Mouse (Mus musculus): Measurements from ENCODE around the gene Fam114a1. TPM values are rescaled to one million over a fixed set of nuclear protein-coding genes. Genes with fewer than 3 reads are reported as not detected.

Gene Fam114a1
- polyA plus RNA-seq, 1 experiment = 6.1 TPM

- Histone ChIP-seq H3K27me3 (ENCODE audit: control insufficient read depth, insufficient read depth, low read length) (no peaks in the 10 kb centered on the region), H3K4me3 (ENCODE audit: extremely low read depth, insufficient read depth, insufficient read length) (no peak overlapping the region), H3K27ac (ENCODE audit: insufficient read depth, low read length) (no peak overlapping the region), H3K36me3 (ENCODE audit: control insufficient read depth, insufficient read depth, low read length) (peaks cover 17% of the 10 kb centered on the region), H3K4me1 (ENCODE audit: control insufficient read depth, insufficient read depth, insufficient read length) (no peaks in the 10 kb centered on the region)
- DNase-seq (ENCODE audit: low read depth in 1 of 2, low spot score in 2 of 2) = no peak
- 86% methylated on average over 9 of the region's 9 CpGs for WGBS
- no peak for TF ChIP-seq CTCF (IDR thresholded peaks at IDR 0.05; ENCODE audit: extremely low read depth, insufficient read depth, insufficient read length, insufficient replicate concordance)
- no peak for TF ChIP-seq POLR2A (IDR thresholded peaks at IDR 0.05; ENCODE audit: low read depth, low read length)
Observed at GRCm38 (mm10) chr5:65079881-65080280, 110.0 kb downstream of the Fam114a1 start.

DNA sequence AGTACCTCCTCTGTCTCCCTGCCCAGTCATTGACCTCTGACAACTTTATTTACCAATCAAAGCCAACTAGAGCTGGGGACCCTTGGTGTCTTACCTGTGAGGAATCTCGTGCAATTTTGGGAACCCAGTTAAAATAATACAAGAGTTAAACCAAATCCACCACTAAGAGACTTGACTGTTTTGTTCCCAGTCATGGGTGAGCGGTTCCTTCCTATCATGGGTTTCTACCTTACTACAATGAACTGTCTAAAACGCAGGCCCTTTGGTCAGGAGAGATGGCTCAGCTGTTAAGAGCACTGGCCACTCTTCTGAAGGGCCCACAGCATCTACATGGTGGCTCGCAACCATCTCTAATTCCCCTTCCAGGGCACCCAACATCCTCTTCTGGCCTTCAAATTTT is 112.0 kb downstream of the Fam114a1 start:
- 88% methylated on average over 4 of the region's 4 CpGs for WGBS
- H3K27me3 ChIP-seq (ENCODE audit: control insufficient read depth, insufficient read depth, low read length) = no peaks in the 10 kb centered on the region

DNA sequence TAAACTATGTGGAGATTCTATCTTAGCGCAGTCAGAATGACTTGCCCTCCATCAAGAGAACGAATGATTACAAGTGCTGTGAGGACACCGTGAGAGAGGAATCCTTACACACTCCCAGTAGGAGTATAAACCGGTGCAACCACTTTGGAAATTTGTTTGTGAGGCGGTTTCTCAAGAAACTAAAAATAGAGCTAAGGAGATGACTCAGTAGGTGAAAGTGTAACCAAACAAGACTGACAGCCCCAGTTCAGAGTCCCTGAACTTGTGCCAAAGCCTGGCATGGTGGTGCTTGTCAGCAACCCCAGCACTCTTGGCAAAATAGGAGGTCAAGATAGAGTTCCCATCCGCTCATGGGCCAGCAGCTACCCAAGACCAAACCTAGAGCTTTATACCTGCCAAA is 116.7 kb downstream of the Fam114a1 start:
- Histone ChIP-seq H3K36me3 (ENCODE audit: control insufficient read depth, insufficient read depth, low read length) (no peaks in the 10 kb centered on the region), H3K4me3 (ENCODE audit: extremely low read depth, insufficient read depth, insufficient read length) (no peak overlapping the region), H3K27ac (ENCODE audit: insufficient read depth, low read length) (no peak overlapping the region), H3K4me1 (ENCODE audit: control insufficient read depth, insufficient read depth, insufficient read length) (no peaks in the 10 kb centered on the region), H3K27me3 (ENCODE audit: control insufficient read depth, insufficient read depth, low read length) (no peaks in the 10 kb centered on the region)
- 67% methylated on average over 6 of the region's 6 CpGs for WGBS
- TF ChIP-seq CTCF (IDR thresholded peaks at IDR 0.05; ENCODE audit: extremely low read depth, insufficient read depth, insufficient read length, insufficient replicate concordance) (no peak), POLR2A (IDR thresholded peaks at IDR 0.05; ENCODE audit: low read depth, low read length) (no peak)
- no peak for DNase-seq (ENCODE audit: low read depth in 1 of 2, low spot score in 2 of 2)

More for the DNA sequence above, 112.0 kb downstream of the Fam114a1 start:
- H3K36me3 ChIP-seq (ENCODE audit: control insufficient read depth, insufficient read depth, low read length) = peaks cover 15% of the 10 kb centered on the region
- H3K4me3 ChIP-seq (ENCODE audit: extremely low read depth, insufficient read depth, insufficient read length) = no peak overlapping the region
- TF ChIP-seq CTCF (IDR thresholded peaks at IDR 0.05; ENCODE audit: extremely low read depth, insufficient read depth, insufficient read length, insufficient replicate concordance) (no peak), POLR2A (IDR thresholded peaks at IDR 0.05; ENCODE audit: low read depth, low read length) (no peak)
- no peaks in the 10 kb centered on the region for H3K4me1 ChIP-seq (ENCODE audit: control insufficient read depth, insufficient read depth, insufficient read length)
- H3K27ac ChIP-seq (ENCODE audit: insufficient read depth, low read length) = no peak overlapping the region
- no peak for DNase-seq (ENCODE audit: low read depth in 1 of 2, low spot score in 2 of 2)

DNA sequence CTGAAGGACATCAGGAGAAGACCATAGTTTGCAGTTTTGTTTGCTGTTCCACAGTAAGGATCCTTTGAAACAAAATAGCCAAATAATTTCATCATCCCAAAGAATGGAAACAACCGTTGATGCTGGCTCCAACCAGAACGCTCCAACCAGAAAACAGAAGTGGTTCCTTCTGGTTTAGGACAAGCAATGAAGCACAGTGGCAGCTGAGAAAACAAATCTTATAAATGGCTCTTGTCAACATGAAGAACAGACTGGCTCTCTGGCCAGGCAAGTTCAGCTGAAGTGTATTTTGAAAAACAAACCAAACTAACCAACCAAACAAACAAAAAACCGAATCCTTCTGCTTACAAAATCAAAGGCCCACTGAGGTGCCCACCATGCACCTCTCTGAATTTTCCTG is 119.8 kb downstream of the Fam114a1 start:
- 72% methylated on average over 3 of the region's 3 CpGs for WGBS
- H3K27me3 ChIP-seq (ENCODE audit: control insufficient read depth, insufficient read depth, low read length) = no peaks in the 10 kb centered on the region
- H3K4me1 ChIP-seq (ENCODE audit: control insufficient read depth, insufficient read depth, insufficient read length) = no peaks in the 10 kb centered on the region
- TF ChIP-seq CTCF (IDR thresholded peaks at IDR 0.05; ENCODE audit: extremely low read depth, insufficient read depth, insufficient read length, insufficient replicate concordance) (no peak), POLR2A (IDR thresholded peaks at IDR 0.05; ENCODE audit: low read depth, low read length) (no peak)
- no peaks in the 10 kb centered on the region for H3K36me3 ChIP-seq (ENCODE audit: control insufficient read depth, insufficient read depth, low read length)
- no peak for DNase-seq (ENCODE audit: low read depth in 1 of 2, low spot score in 2 of 2)
- H3K4me3 ChIP-seq (ENCODE audit: extremely low read depth, insufficient read depth, insufficient read length) = no peak overlapping the region
- no peak overlapping the region for H3K27ac ChIP-seq (ENCODE audit: insufficient read depth, low read length)

DNA sequence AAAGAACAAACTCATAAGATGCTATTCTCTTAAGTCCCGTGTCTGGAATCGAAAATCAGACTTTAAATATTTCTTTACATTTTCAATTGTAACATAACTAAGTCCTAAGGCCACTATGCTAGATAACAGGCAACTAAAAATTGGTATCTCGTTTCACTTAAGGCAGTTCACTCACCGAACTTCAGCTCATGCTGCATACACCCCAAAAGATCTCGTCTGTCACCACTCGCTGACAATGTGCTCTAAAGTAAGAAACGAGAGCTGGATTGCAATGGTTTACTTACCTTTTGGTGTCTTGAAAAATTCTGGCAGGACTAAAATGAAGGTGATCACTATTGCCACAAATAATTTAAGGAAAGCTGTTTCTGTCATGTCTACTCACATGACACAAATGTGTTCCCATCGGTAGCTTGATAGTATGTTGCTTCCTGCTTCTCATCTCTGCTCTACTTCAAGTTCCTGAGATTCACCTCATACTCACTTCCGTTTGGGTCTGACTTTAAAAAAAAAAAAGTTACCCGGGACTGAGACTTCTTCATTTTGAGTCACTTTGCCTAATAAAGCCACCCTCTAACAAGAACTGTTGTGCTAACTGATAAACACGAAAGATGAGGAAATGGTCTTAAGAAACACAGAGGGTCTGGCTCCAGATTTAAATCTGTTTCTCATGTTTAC is 121.5 kb downstream of the Fam114a1 start:
- Histone ChIP-seq H3K27ac (ENCODE audit: insufficient read depth, low read length) (peak overlapping the region; percentile 54; the same call in 1 of the 2 replicates), H3K4me3 (ENCODE audit: extremely low read depth, insufficient read depth, insufficient read length) (peak overlapping the region; percentile 46)
- peak in 1 of 2 experiments; percentile 54 for DNase-seq (ENCODE audit: low read depth in 1 of 2, low spot score in 2 of 2)

More for the DNA sequence above, 121.5 kb downstream of the Fam114a1 start:
- no peaks in the 10 kb centered on the region for H3K36me3 ChIP-seq (ENCODE audit: control insufficient read depth, insufficient read depth, low read length)
- no peaks in the 10 kb centered on the region for H3K4me1 ChIP-seq (ENCODE audit: control insufficient read depth, insufficient read depth, insufficient read length)
- 17% methylated on average over 11 of the region's 11 CpGs for WGBS
- H3K27me3 ChIP-seq (ENCODE audit: control insufficient read depth, insufficient read depth, low read length) = no peaks in the 10 kb centered on the region
- TF ChIP-seq CTCF (IDR thresholded peaks at IDR 0.05; ENCODE audit: extremely low read depth, insufficient read depth, insufficient read length, insufficient replicate concordance) (no peak), POLR2A (IDR thresholded peaks at IDR 0.05; ENCODE audit: low read depth, low read length) (peak; percentile 16)

Other genes with a start within 250 kb of the Fam114a1 start
- 75.2 and 111 TPM in 2 replicates for gene Klf3, start 166.7 kb upstream of the Fam114a1 start, polyA plus RNA-seq (2012; rRNA removed)
- 20.8 and 42.8 TPM in 2 replicates for gene Tlr1, start 36.5 kb upstream of the Fam114a1 start, polyA plus RNA-seq (2012; rRNA removed)
- 2.4 and 3.4 TPM in 2 replicates for gene Tlr6, start 10.0 kb upstream of the Fam114a1 start, polyA plus RNA-seq (2012; rRNA removed)
- 2.5 and 2.9 TPM in 2 replicates for gene Tmem156, start 122.1 kb downstream of the Fam114a1 start, polyA plus RNA-seq (2012; rRNA removed)
- gene Klhl5, start 137.5 kb downstream of the Fam114a1 start, polyA plus RNA-seq (2012; rRNA removed) = 15.1 and 18.3 TPM in 2 replicates
- gene Wdr19, start 229.6 kb downstream of the Fam114a1 start, polyA plus RNA-seq (2012; rRNA removed) = 0.60 and 0.67 TPM in 2 replicates

All from spleen, adult 2 months (tissue).